Mouse (Mus musculus) ES-Bruce4 (cell line): ENCODE data around the gene Iqsec3.

ENCODE experiments used
- CTCF ChIP-seq: IDR thresholded peaks from one replicate; pipeline ENCODE4 v1.8.1; 2011; ENCODE audit warnings: low read depth, low read length
- EP300 ChIP-seq: IDR thresholded peaks from 2 replicates; pipeline ENCODE4 v1.6.1; 2011; ENCODE audit warnings: low read depth, low read length; ENCODE audit not compliant: insufficient read depth

- no peak for TF ChIP-seq CTCF
- TF ChIP-seq EP300, result no peak
Observed at GRCm38 (mm10) chr6:121363956-121364355, 109.5 kb downstream of the Iqsec3 start.
